In genomic region chr3:151639431-151640111, GRCm38 (mm10) we compare ENCODE assay signal across 20 mouse cellular contexts.
"Had no signal": no experiment of that assay in that cellular context is flagged by ENCODE, and none has a peak within 500 bp of the region (broad histone marks: within the 10 kb centered on the region; RNA-seq: fewer than 3 reads in every experiment).

No protein-coding gene starts in this region.

- H3K4me2 ChIP-seq: liver, embryonic 11.5 days; liver, embryonic 13.5 days; liver, embryonic 15.5 days; midbrain, embryonic 12.5 days; neural tube, embryonic 13.5 days; neural tube, embryonic 15.5 days had no signal

- H3K27ac ChIP-seq: liver, embryonic 13.5 days; liver, embryonic 15.5 days; midbrain, embryonic 10.5 days; midbrain, embryonic 12.5 days; neural tube, embryonic 13.5 days; neural tube, embryonic 15.5 days had no signal

- H3K9me3 ChIP-seq: liver, embryonic 13.5 days; liver, embryonic 15.5 days; midbrain, embryonic 10.5 days; midbrain, embryonic 12.5 days; neural tube, embryonic 13.5 days; neural tube, embryonic 15.5 days had no signal

- ATAC-seq: liver, postnatal 0 days; midbrain, embryonic 16.5 days had no signal

- H3K4me1 ChIP-seq: liver, embryonic 13.5 days; liver, embryonic 15.5 days; midbrain, embryonic 10.5 days; midbrain, embryonic 12.5 days; neural tube, embryonic 13.5 days; neural tube, embryonic 15.5 days had no signal

- H3K9ac ChIP-seq: liver, embryonic 13.5 days; liver, embryonic 15.5 days; liver, postnatal 0 days; midbrain, embryonic 12.5 days; neural tube, embryonic 13.5 days; neural tube, embryonic 15.5 days had no signal

- H3K36me3 ChIP-seq: liver, embryonic 13.5 days; liver, embryonic 15.5 days; midbrain, embryonic 10.5 days; midbrain, embryonic 12.5 days; neural tube, embryonic 13.5 days; neural tube, embryonic 15.5 days had no signal

- H3K27me3 ChIP-seq: liver, embryonic 13.5 days; liver, embryonic 15.5 days; midbrain, embryonic 12.5 days; neural tube, embryonic 13.5 days; neural tube, embryonic 15.5 days had no signal

- DNase-seq: liver; liver, embryonic 13.5 days; liver, postnatal 0 days; midbrain, embryonic 14.5 days; retina, postnatal 1 day; right cerebral cortex, adult 18-20 months; right cerebral cortex, postnatal 25 days; right cerebral cortex, postnatal 4 days; spleen, adult 18-20 months; thymus, adult 18-20 months; thymus, postnatal 14 days; thymus, postnatal 36 days had no signal

- H3K4me3 ChIP-seq: liver, embryonic 13.5 days; liver, embryonic 15.5 days; midbrain, embryonic 10.5 days; midbrain, embryonic 12.5 days; myocyte; neural tube, embryonic 13.5 days; neural tube, embryonic 15.5 days had no signal
